Mouse (Mus musculus) fibroblast of lung, adult 2 months (primary cell): ENCODE measurements at regions not wholly inside any gene's neighbourhood (a gene's known extent, or its start where the extent isn't known, plus 50 kb on each side); places are given as distances from the start of the nearest gene placed in this dataset.

ENCODE experiments used
- DNase-seq: peaks from one replicate; pipeline ENCODE4 v3.0.0-alpha.2; 2011; ENCODE audit warnings: low read depth

GRCm38 (mm10) chr8:103808580-103808979 lies 292.8 kb upstream of the Cdh5 start:
- DNase-seq: no peak

- no peak for DNase-seq
These were observed 292.3 kb upstream of the Cdh5 start for GRCm38 (mm10) chr8:103809140-103809539.

- no peak for DNase-seq
These were observed 287.4 kb upstream of the Cdh5 start for GRCm38 (mm10) chr8:103813954-103814591.

GRCm38 (mm10) chr8:103816101-103816894 lies 285.1 kb upstream of the Cdh5 start:
- DNase-seq: no peak

- no peak for DNase-seq
These were observed 277.9 kb upstream of the Cdh5 start for GRCm38 (mm10) chr8:103823541-103823940.

GRCm38 (mm10) chr8:103824747-103825146 lies 276.7 kb upstream of the Cdh5 start:
- DNase-seq: no peak

- peak; percentile 79 for DNase-seq
These were observed 276.1 kb upstream of the Cdh5 start for GRCm38 (mm10) chr8:103825289-103825688.

- DNase-seq: no peak
These were observed 271.0 kb upstream of the Cdh5 start for GRCm38 (mm10) chr8:103830416-103830815.

GRCm38 (mm10) chr8:103839990-103840389 lies 261.4 kb upstream of the Cdh5 start:
- DNase-seq: no peak

GRCm38 (mm10) chr8:103845964-103846363 lies 255.5 kb upstream of the Cdh5 start:
- DNase-seq: no peak

- DNase-seq: no peak
These were observed 254.9 kb upstream of the Cdh5 start for GRCm38 (mm10) chr8:103846382-103846976.

- DNase-seq: no peak
These were observed 251.6 kb upstream of the Cdh5 start for GRCm38 (mm10) chr8:103849785-103850184.

GRCm38 (mm10) chr8:103851286-103851685 lies 250.1 kb upstream of the Cdh5 start:
- no peak for DNase-seq

- no peak for DNase-seq
These were observed 248.4 kb upstream of the Cdh5 start for GRCm38 (mm10) chr8:103853048-103853447.

GRCm38 (mm10) chr8:103855291-103855690 lies 246.1 kb upstream of the Cdh5 start:
- no peak for DNase-seq

- DNase-seq: no peak
These were observed 242.3 kb upstream of the Cdh5 start for GRCm38 (mm10) chr8:103859130-103859529.

GRCm38 (mm10) chr8:103873598-103874502 lies 227.6 kb upstream of the Cdh5 start:
- DNase-seq: no peak

- DNase-seq: no peak
These were observed 226.9 kb upstream of the Cdh5 start for GRCm38 (mm10) chr8:103874506-103874905.

GRCm38 (mm10) chr8:103879505-103879904 lies 221.9 kb upstream of the Cdh5 start:
- no peak for DNase-seq

GRCm38 (mm10) chr8:103880431-103881145 lies 220.8 kb upstream of the Cdh5 start:
- peak; percentile 38 for DNase-seq

GRCm38 (mm10) chr8:103881146-103881486 lies 220.3 kb upstream of the Cdh5 start:
- DNase-seq: peak; percentile 52
